Mouse (Mus musculus): ENCODE results near the gene Cfap58.

DNA sequence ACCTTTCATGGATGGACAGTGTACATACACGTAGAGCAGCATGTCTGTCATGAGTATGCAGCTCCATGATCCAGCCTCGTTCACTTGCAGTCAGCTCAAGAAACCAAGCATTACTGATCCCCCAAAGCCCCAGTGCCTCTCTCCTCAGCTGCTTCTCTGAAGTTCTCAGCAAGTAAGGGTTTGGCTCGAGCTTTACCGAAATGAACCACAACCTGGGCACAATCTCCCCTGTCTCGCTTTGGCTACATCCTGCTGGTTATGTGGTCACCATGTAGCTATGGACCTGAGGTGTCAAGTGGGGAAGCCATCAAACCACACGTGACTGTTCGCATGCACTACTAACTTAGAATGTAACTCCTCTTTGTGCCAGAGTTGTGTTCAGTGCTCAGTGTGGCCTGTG lies 13.5 kb downstream of the Cfap58 start:
- TF ChIP-seq CTCF (IDR thresholded peaks at IDR 0.05; ENCODE audit: control insufficient read depth, insufficient read depth, insufficient read length) (no peak), USF1 (IDR thresholded peaks at IDR 0.05; ENCODE audit: low read depth) (no peak), CEBPB (IDR thresholded peaks at IDR 0.05; ENCODE audit: low read depth) (no peak), MAX (IDR thresholded peaks at IDR 0.05) (no peak), MYOG (IDR thresholded peaks at IDR 0.05; ENCODE audit: control insufficient read depth, extremely low read depth, insufficient read length) (no peak)

All from C2C12 (cell line).